Mouse (Mus musculus) embryo, embryonic 10 days (tissue): ENCODE results near the gene Glis2.

Experiments used
- DNase-seq: peaks from one replicate; pipeline ENCODE4 v3.0.0-alpha.2; 2015; ENCODE audit warnings: low spot score

Gene Glis2

DNA sequence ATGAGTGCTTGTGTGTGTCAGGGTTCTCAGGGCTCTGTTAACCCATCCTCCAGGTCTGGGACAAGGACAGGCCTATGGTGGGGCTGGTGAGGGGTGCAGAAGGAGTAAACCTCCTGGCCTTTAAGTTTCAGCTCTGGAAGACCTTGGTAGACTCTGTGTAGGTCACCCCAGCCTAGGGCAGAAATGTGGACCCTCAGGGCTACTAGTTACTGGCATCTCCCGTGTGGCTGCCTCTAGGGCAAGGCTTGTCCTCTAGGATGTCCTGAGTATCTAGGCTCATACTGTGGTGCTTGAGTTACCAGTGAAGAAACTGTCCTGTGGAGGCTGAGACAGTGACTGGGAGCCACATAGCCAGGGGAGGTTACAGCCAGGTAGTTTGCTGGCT is 8.9 kb downstream of the Glis2 start:
- DNase-seq, result no peak

DNA sequence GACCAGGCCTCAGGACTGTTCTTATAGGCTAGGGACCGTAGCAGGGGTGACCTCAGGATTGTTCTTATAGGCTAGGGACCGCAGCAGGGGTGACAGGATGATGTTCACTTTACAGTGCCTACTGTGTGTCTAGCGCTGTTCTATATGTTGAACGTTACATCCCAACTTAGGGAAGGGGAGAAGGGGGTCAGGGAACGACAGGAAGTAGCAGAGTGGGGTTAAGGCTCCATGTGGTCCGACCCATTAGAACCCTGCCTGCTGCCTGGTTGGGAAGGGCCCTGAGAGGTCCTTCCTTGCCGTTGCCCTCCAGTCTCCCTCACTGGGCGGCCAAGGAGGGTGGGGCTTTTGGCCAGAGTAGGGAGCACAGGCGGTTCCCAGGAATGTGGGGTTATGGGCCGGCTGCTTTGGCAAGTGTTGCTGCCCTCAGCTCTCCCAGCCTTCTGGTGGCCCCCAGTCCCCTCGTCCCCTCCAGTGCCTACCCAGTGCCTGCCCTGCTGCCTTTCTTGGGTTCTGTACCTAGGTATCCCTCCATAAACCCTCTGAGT is 9.9 kb downstream of the Glis2 start:
- DNase-seq, result no peak

DNA sequence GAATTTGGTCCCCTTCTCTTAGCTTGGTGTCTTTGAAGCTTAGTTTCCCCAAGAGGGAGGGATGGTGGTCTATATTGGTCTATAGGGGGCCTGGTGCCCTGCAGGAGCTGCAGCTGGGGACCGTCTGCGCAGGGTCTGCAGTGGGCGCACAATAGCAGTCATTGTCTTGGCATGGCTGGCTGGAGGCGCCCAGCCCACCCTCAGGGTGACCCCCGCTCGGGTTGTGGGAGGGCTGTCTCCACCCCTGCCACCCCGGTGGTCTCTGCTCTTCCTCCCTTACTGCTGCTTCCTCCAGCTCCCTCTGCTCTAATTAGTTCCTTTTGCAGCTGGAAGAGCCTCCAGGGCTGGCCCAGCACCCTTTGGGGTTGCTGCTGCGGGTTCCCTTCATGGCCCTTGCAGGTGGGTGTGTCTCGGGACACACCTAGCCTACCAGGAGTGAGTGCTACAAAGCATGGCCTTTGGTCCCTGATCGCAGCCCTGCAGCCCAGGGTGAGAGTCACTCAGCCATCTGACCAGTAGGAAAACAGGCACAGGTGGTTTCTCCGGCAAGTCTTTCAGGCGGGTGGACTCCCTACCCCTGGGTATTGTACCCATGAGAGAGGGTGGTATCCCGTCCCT is 11.1 kb downstream of the Glis2 start:
- peak; percentile 45 for DNase-seq

DNA sequence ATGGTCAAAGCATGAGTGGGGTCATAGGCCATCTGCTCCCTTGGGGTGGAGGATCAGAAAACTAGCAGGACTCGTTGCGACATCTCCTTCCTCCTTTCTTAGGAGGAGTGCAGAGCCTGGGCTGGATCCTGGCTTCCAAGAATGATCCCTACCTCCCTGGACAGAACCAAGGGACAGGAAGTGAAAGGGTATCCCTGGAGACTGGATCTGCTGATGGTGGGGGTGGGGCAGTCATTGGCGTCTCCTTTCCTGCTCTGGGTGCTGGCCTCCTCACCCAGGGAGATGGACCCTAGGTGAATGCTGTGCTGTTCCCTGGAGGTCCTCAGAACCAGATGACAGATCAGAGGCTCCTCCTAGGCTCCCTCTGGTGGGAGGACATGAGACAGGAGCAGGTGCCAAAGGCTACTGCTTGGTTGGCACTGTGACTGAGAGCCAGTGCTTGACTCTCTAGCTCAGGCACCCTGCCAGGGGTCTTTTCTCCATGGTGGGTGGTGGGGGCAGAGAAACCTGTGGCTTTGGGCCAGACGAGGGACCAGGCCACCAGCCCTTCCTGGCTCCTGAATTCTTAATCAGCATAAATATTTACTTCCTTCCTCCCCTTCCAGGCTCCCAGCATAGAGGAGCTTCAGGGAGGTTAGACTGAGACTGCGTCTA is 12.0 kb downstream of the Glis2 start:
- DNase-seq, result no peak

DNA sequence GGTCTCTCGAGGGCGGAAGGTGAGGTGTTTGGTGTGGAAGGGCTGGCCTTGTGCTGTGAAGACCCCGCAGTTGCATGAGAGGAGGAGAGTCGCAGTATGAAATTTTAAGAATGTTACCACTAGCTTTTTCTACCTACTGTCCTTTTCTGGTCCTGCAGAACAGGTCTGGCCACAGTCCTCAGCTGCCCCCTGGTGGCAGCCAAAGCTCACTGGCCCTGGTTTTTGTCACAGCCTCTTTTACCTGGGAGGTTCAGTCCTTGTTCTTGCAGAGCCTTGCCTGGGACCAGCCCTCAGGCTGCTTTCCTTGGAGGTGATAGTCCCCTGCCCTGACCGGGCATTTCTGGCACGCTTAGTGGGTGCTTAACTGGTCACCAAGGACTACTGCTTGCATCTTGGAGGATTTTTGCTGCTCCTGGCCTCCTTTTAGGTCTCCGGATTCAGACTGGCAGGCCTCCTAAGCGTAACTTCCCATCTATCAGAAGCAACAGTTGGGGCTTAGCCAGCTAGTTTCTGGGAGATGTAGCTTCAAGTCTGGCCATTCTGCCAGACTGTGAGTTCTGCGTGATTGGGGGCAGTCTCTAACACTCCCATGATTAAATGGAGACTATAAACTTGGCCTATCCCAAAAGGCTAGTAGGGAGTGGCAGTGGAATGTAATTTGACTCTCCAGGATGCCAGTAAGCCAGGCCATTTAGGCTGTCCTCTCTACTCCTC is 13.5 kb downstream of the Glis2 start:
- peak; percentile 83 for DNase-seq

DNA sequence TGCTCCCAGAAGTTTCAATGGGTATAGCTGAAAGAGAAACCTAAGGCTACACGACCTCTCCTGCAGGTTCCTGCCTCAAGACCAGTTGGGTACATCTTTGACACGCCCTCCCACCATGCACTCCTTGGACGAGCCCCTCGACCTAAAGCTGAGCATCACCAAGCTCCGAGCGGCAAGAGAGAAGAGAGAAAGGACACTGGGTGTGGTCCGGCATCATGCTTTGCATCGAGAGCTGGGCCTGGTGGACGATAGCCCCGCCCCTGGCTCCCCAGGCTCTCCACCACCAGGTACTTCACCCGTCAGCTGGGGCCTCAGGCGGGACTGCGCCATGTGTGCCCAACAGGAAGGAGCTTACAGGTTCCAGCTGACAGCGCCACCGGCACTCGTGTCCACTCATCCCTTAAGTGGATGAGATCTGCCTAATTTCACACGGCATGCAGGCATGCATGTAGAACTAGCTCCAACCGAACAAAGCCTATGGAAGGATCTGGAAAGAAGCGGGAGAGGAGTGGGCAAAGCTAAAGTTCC is 14.1 kb downstream of the Glis2 start:
- no peak for DNase-seq

DNA sequence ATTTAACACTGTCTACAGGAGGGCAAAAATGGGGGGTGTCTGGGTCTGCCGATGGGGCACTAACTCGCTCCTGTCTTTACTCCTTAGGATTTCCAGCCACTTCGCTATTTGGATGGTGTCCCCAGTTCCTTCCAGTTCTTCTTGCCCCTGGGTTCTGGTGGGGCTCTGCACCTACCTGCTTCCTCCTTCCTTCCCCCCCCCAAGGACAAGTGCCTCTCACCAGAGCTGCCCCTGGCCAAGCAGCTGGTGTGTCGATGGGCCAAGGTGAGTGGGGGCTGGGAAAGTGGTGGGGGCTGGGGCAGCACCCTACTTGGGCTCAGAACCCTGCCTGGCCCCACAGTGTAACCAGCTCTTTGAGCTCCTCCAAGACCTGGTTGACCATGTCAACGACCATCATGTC is 16.7 kb downstream of the Glis2 start:
- no peak for DNase-seq

DNA sequence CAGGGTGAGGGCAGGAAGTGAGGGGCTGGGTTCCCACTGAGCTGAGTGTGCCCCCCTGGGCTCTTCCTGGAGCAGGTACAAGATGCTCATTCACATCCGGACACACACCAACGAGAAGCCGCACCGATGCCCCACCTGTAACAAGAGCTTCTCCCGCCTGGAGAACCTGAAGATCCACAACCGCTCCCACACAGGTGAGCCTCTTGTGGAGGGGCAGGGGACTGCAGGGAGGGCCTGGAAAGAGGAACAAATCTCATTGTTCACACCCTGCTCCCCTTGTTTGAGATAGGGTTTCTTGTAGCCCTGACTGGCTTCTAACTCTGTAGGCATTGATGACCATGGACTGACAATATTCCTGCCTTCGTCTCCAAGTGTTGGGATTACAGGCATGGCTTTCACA is 17.2 kb downstream of the Glis2 start:
- DNase-seq, result no peak

DNA sequence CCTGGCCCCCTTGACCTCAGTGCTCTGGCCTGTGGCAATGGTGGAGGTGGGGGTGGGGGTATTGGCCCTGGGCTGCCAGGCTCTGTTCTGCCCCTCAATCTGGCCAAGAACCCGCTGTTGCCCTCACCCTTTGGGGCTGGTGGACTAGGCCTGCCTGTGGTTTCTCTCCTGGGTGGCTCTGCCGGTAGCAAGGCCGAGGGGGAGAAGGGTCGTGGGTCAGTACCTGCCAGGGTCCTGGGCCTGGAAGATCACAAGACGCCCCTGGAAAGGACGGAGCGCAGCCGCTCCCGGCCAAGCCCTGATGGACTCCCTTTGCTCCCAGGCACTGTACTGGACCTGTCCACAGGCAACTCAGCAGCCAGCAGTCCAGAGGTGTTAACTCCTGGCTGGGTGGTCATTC is 19.2 kb downstream of the Glis2 start:
- DNase-seq, result no peak

DNA sequence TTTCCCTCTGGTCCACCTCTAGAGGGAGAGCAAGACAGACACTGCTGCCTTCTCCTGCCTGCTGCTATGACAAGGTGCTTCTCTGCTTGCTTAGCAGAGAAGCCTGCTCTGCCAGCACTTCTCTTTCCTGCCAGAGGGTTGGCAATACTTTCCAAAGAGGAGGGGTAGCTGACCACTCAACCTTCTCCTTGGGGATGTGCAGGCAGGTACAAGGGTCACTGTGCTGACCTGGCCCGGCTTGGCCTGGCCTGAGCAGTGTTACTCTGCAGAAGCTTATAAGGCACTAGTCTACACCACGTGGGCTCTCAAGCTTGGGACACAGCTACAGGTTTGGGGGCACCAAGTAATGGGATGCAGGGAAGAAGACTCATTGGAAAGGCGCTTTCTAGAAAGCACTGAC is 20.1 kb downstream of the Glis2 start:
- no peak for DNase-seq

DNA sequence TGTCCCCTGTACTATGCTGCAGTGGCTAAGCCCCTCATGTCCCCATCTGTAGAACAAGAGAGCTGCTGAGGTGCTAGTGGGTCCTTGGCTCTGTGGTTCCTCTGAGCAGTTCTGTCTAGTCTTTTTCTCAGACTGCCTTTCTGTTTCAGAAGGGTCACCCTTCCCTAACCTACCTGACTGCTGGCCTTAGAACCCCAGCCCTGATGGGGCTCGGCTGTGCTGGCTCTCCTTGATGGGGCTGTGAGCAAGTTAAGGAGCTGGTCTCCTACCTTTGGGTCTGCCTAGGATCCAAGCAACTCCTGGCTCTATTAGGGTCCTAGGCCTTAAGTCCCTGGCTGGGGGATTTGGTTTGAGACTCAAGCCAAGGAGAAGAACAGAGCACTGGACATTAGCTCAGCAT is 20.8 kb downstream of the Glis2 start:
- no peak for DNase-seq

DNA sequence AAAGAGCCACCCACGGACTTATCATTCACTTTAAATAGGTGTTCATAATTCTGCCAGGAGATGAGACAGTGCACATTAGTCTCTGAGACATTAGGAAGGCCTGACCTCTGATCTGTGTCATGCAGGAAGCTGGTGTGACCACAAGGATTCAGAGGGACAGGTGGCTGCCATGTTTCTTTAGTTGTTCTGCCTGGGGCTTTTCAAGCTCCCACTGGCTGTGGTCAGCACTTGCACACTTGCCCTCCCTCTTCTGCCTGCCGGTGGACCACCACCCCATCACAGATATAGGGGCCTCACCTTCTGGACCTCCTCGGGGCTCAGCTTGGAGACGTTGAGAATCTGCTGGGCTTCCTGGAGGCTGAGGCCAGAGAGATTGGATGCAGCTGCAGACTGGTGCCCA is 22.3 kb downstream of the Glis2 start:
- DNase-seq, result no peak

DNA sequence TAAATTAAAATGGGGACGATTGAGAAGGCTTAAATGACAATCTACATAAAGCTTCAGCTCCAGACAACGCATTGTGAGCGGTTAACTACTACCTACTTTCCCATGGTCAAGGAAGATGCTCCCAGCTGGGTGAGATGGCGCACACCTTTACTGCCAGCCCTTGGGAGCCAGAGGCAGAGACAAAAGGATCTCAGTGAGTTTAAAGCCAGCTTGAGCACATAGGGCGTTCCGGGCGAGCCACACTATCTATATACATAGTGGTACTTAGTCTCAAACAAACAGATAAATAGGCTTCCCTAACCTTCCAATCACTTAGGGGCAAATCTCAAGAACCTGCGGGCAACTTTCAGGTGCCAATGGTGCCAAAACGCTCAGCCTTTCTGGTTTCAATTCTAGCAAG is 29.6 kb downstream of the Glis2 start:
- DNase-seq, result no peak

DNA sequence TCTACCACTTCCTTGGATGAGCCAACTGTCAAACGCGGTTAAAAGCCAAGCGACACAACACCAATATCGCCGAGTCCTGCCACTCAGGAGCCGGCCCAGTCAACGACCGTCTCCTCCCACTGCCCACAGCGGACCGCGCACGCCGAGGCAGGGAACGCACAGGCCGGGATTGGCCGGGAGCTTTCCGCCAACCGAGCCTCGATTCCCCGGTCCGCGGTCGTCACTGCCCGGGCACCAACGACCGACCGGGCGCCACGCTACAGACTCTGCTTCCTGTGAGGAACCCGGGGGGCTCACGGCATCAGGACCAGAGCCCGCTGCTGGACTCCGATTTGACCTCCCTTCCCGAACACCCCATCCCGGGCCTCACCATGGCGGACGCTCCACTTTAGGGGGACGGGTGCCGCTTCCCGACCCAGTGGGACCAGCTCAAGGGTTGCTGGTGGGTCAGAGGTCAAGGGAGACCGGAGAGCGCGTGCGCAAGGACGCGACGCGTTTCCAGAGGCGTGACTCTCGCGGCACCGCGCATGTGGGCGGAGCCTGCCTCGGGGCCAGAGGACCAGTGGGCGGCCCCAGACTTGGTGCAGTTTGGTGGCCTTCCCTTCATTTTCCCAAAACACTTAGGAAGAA is 30.1 kb downstream of the Glis2 start, which contains the start of gene Pam16:
Pam16 (minus strand) TSS at position 508 of the 630 bp plus-strand sequence.
- peak; percentile 98 for DNase-seq

DNA sequence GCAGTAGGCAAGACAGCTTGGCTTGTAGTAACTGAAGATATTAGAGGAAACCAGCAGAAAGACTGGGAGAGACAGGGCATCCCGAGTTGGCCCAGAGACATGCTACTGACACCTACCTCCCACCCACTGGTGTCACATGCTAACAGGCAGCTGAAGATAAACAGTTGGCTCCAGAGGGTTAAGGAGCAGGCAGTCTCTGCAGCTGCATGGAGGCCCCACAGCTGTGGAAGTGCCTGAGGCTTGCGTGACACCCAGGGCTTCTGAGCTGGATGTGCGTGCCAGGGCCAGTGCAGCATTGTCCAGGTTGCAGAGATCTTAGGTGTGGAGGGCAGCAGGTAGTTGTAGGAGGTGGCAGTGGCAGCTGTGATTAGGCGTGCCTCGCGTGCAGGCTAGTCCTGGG is 32.6 kb downstream of the Glis2 start:
- DNase-seq, result no peak

DNA sequence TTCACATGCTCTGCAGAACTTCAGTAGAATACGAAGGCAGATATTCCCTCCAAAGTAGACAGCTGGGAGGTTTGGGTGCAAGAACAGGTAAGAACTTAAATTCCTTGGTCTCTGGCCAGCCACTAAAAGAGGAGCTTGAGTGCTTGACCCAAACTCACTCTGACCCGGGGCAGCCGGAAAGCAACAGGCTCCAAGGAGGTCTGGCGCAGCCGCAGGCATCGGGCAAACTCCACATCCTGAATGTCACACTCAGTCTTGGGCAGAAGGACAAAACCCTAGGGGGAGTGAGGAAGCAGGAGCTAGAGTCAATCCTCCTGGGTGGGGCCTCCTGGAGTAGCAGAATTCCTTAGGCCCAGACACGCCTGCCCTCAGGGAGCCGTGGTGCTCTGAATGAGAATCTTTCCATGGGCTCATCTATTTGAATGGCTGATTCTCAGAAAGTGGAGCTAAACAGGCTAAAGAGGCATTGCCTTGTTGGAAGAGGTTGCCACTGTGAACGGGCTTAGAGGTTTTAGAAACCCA is 34.4 kb downstream of the Glis2 start:
- DNase-seq, result no peak

DNA sequence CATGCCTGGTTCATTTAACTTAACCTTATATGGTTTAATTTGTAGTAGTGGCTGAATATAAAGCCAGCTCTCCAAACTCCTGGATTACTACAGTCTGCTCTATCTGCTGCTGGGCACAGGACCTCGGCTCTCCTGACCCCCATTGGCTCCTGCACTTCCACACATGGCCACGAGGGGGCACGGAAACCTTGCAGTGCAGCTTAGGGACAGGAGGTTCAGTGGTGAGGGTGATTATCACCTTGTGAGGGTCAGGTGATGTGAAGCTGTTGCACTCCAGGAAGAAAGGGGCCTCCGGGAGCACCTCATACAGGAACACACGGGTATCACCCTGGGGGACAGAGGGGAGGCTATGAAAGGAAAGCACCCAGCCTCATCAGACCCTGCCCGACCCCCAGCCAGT is 35.4 kb downstream of the Glis2 start:
- peak; percentile 92 for DNase-seq

DNA sequence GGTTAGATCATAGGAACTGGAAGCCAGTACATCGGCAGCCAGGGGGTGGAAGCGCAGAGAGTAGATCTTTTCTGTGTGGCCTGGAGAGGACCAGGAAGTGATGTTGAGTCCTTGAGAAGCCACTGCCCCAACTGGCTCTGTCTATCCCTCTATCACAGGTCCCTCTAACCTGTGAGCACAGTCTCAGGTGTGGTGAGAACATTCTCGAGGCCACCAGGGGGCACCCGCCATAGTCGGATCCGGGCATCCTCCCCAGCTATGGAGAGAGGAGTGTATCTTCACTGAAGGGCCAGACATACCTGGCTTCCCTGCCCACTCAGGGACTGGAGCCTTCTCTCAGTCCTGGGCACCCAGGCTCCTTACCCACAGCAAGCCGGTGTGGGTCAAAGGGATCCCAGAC is 37.5 kb downstream of the Glis2 start:
- DNase-seq, result peak; percentile 56

DNA sequence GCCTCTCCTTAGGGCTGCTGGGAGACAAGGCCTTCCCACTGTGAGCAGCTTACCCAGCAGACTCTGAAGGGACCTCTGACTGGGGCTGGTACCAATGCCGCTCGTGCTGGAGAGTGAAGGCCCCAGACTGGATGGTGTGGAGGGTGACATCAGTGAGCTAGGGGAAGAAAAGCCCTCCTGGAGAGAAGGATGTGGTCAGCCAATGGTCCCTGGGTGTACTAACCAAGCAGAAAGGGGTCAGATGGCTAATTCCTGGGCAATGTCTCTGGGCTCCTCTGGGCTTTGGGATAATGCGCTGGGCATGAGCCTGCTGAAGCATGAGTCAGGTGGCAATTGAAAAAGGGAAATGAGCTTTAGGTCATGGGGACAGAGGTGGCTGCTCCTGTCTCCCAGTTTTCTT is 39.1 kb downstream of the Glis2 start:
- no peak for DNase-seq

DNA sequence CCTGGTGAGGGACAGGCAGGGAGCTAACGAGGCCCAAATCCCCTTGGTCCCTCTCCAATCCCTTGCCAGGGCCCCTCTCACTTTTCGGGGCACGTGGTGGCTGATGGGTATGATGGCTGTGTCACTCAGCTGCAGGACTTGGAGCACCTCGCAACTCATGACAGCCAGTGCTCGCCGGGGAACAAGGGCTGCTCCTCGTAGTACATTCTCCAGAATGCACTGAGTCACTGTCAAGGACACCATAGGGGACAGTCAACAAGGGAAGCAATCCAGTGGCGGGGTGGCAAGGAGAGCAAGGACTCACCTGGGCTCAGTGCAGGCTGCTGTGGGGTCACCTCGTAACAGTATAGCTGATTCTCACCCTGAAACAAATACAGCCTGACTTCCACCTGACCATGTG is 40.2 kb downstream of the Glis2 start:
- DNase-seq, result no peak

DNA sequence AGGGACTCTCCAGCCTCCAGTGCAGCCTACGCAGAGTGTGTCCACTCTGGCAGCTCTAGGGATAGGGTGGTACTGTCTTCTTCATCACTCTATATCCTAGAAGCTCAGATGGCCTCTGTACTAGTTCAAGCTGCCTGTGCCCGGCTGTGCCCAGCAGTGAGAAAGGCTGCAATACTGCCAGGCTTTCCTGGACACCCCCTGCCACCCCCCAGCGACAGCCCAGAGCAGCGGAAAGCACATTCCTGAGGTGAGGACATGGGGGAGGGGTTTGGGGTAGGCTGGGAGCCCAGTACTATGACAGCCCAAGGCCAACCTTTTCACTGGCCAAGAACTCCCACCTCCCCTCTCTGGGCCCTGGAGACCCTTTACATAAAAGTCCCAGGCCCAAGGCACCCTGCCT is 41.2 kb downstream of the Glis2 start:
- DNase-seq, result no peak

DNA sequence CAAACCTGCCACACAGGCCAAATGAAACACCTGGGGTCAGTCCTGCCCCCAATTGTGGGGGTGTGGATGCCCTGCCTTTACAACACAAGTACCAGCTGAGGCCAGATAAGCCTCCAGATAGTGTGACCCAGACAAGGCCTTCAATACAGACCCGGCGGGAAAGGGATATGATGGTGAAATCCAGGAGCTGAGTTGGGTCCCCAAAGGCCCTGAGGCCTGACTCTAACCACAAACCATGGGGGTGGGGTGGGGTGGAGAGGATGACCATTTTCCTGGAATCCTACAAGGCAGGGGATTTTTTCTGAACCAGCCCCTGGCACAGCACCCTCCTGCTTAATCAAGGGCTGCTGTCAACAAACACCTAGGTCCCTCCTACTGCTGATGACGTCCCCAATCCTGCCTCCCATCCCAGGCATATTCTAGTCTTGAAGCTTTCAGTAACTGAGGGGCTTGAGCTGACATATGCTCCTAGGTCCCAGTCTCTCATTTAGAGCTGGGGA is 44.4 kb downstream of the Glis2 start:
- DNase-seq, result no peak
